Mouse (Mus musculus) G1E (cell line): Measurements from ENCODE around the gene Actbl2. TPM values are rescaled to one million over a fixed set of nuclear protein-coding genes. Genes with fewer than 3 reads are reported as not detected.

Source experiments
- ATAC-seq: 2 replicates; pipeline ENCODE4 v1.8.0; 2016; ENCODE audit warnings: mild to moderate bottlenecking; ENCODE audit not compliant: insufficient number of reproducible peaks, poor library complexity, low FRiP score, severe bottlenecking; ENCODE audit errors: extremely low read depth
- DNase-seq: peaks from one replicate; pipeline ENCODE4 v3.0.0; 2012; ENCODE audit warnings: low spot score
- H3K27me3 ChIP-seq: 2 replicates; pipeline ENCODE4 v1.6.1; 2012; ENCODE audit warnings: mild to moderate bottlenecking, low read length, inconsistent platforms; ENCODE audit not compliant: insufficient read depth
- H3K36me3 ChIP-seq: replicated peaks from 2 replicates; pipeline ENCODE3; 2012; ENCODE audit warnings: mild to moderate bottlenecking, inconsistent platforms
- H3K4me1 ChIP-seq: 2 replicates; pipeline ENCODE4 v1.6.1; 2012; ENCODE audit warnings: low read depth, low read length, inconsistent platforms, mixed read lengths; ENCODE audit not compliant: insufficient read depth
- H3K4me3 ChIP-seq: 2 replicates; pipeline ENCODE4 v1.5.1; 2012; ENCODE audit warnings: low read depth, mild to moderate bottlenecking, inconsistent platforms, low read length, moderate library complexity, mixed read lengths
- H3K9me3 ChIP-seq: replicated peaks from 2 replicates; pipeline ENCODE4 v1.6.1; 2012; ENCODE audit warnings: inconsistent platforms
- CTCF ChIP-seq: IDR thresholded peaks from 2 replicates; pipeline ENCODE4 v1.5.1; 2012; ENCODE audit warnings: low read depth, low read length, inconsistent platforms, mixed read lengths
- GATA1 ChIP-seq: IDR thresholded peaks from 2 replicates; pipeline ENCODE4 v1.6.1; 2012; ENCODE audit warnings: borderline replicate concordance, low read length, inconsistent platforms, mixed read lengths
- GATA2 ChIP-seq: IDR thresholded peaks from 2 replicates; pipeline ENCODE4 v1.6.1; 2012; ENCODE audit warnings: low read depth, low read length, inconsistent platforms, borderline replicate concordance
- POLR2AphosphoS5 ChIP-seq: IDR thresholded peaks from 2 replicates; pipeline ENCODE4 v1.6.1; 2012; ENCODE audit warnings: low read depth, low read length, inconsistent platforms; ENCODE audit not compliant: insufficient replicate concordance
- TAL1 ChIP-seq: conservative IDR thresholded peaks from 2 replicates; pipeline ENCODE4 v1.6.1; 2012; ENCODE audit warnings: low read depth, low read length, inconsistent platforms, mixed read lengths
- polyA plus RNA-seq: library from polyadenylated mRNA; stranded (reverse); fragments of >175 nt; gene quantifications from 2 replicates; pipeline ENCODE4 v1.2.3, GENCODE M21; 2012
- total RNA-seq, 2 experiments: library from RNA; stranded (forward) in 1 of 2; stranded (reverse) in 1 of 2; fragments of 200-1000 nt in 1 of 2; fragments of >200 nt in 1 of 2; fragmentation: Nextera tagmentation in 1 of 2; gene quantifications; 2 replicates each; pipeline ENCODE4 v1.2.3; 2014 to 2017

Gene Actbl2
- total and polyA plus RNA-seq, 3 experiments, result 0.05 TPM; not detected in 2

- Histone ChIP-seq H3K27me3 (no peaks in the 10 kb centered on the region), H3K36me3 (no peaks in the 10 kb centered on the region), H3K4me3 (no peak overlapping the region), H3K4me1 (no peaks in the 10 kb centered on the region), H3K9me3 (no peaks in the 10 kb centered on the region)
- no peak for DNase-seq
- ATAC-seq, result no peak
- no peak for TF ChIP-seq GATA1
- TF ChIP-seq POLR2AphosphoS5, result no peak
- TF ChIP-seq CTCF, result no peak
- no peak for TF ChIP-seq TAL1
- TF ChIP-seq GATA2, result no peak
Measured at GRCm38 (mm10) chr13:111258016-111258415, 3.2 kb downstream of the Actbl2 start.

- no peak for DNase-seq
- Histone ChIP-seq H3K27me3 (no peaks in the 10 kb centered on the region), H3K36me3 (no peaks in the 10 kb centered on the region), H3K9me3 (no peaks in the 10 kb centered on the region), H3K4me3 (no peak overlapping the region), H3K4me1 (no peaks in the 10 kb centered on the region)
- ATAC-seq, result no peak
- no peak for TF ChIP-seq CTCF
- no peak for TF ChIP-seq GATA1
- no peak for TF ChIP-seq POLR2AphosphoS5
- TF ChIP-seq GATA2, result no peak
- TF ChIP-seq TAL1, result no peak
Measured at GRCm38 (mm10) chr13:111258424-111259092, 3.7 kb downstream of the Actbl2 start.

- DNase-seq (no peak), ATAC-seq (no peak)
- TF ChIP-seq TAL1 (no peak), CTCF (no peak), GATA1 (no peak)
- Histone ChIP-seq H3K27me3 (no peaks in the 10 kb centered on the region), H3K9me3 (no peaks in the 10 kb centered on the region), H3K36me3 (no peaks in the 10 kb centered on the region), H3K4me3 (no peak overlapping the region), H3K4me1 (no peaks in the 10 kb centered on the region)
Measured at GRCm38 (mm10) chr13:111259093-111259491, 4.3 kb downstream of the Actbl2 start.

GRCm38 (mm10) chr13:111259711-111260110 lies 4.9 kb downstream of the Actbl2 start:
- Histone ChIP-seq H3K4me3 (no peak overlapping the region), H3K27me3 (no peaks in the 10 kb centered on the region), H3K36me3 (no peaks in the 10 kb centered on the region), H3K9me3 (no peaks in the 10 kb centered on the region), H3K4me1 (no peaks in the 10 kb centered on the region)
- ATAC-seq (no peak), DNase-seq (no peak)
- TF ChIP-seq POLR2AphosphoS5 (no peak), TAL1 (no peak), CTCF (no peak), GATA1 (no peak)

GRCm38 (mm10) chr13:111263186-111263585 lies 8.4 kb downstream of the Actbl2 start:
- no peak for ATAC-seq
- TF ChIP-seq GATA2 (no peak), TAL1 (no peak), POLR2AphosphoS5 (no peak), CTCF (no peak), GATA1 (no peak)

GRCm38 (mm10) chr13:111263758-111264157 lies 8.9 kb downstream of the Actbl2 start:
- TF ChIP-seq CTCF (no peak), TAL1 (no peak), POLR2AphosphoS5 (no peak), GATA1 (no peak), GATA2 (no peak)
- no peaks in the 10 kb centered on the region for H3K9me3 ChIP-seq
- H3K36me3 ChIP-seq, result no peaks in the 10 kb centered on the region
- no peaks in the 10 kb centered on the region for H3K4me1 ChIP-seq
- H3K27me3 ChIP-seq, result no peaks in the 10 kb centered on the region
- no peak for DNase-seq
- ATAC-seq, result no peak
- no peak overlapping the region for H3K4me3 ChIP-seq

More at GRCm38 (mm10) chr13:111263186-111263585, 8.4 kb downstream of the Actbl2 start:
- Histone ChIP-seq H3K27me3 (no peaks in the 10 kb centered on the region), H3K9me3 (no peaks in the 10 kb centered on the region), H3K4me1 (no peaks in the 10 kb centered on the region), H3K4me3 (no peak overlapping the region), H3K36me3 (no peaks in the 10 kb centered on the region)
- DNase-seq, result no peak
